Mouse (Mus musculus) olfactory bulb, adult 2 months (tissue): ENCODE measurements around the gene Vpreb1. TPM values are rescaled to one million over a fixed set of nuclear protein-coding genes. Genes with fewer than 3 reads are reported as not detected.

Experiments used
- H3K27ac ChIP-seq: fragments of 200-500 bp; 2 replicates; pipeline ENCODE4 v1.5.1; 2012; ENCODE audit warnings: low read depth, low read length; ENCODE audit not compliant: insufficient read depth
- H3K4me1 ChIP-seq: fragments of 200-500 bp; 2 replicates; pipeline ENCODE4 v1.6.1; 2012; ENCODE audit warnings: low read length; ENCODE audit not compliant: control insufficient read depth, insufficient read depth
- H3K4me3 ChIP-seq: fragments of 200-500 bp; 2 replicates; pipeline ENCODE4 v1.5.1; 2012; ENCODE audit warnings: mild to moderate bottlenecking, low read depth, low read length, moderate library complexity; ENCODE audit not compliant: insufficient read depth
- CTCF ChIP-seq: fragments of 200-500 bp; IDR thresholded peaks from 2 replicates; pipeline ENCODE4 v1.5.1; 2012; ENCODE audit warnings: low read depth, mild to moderate bottlenecking, low read length, moderate library complexity; ENCODE audit not compliant: insufficient read depth
- POLR2A ChIP-seq: fragments of 200-500 bp; IDR thresholded peaks from 2 replicates; pipeline ENCODE4 v1.6.1; 2012; ENCODE audit warnings: mild to moderate bottlenecking, low read depth, low read length, moderate library complexity; ENCODE audit not compliant: insufficient read depth
- WGBS: fragments of 180-500 bp; shearing (Covaris S2); methylation state at CpG from one replicate; pipeline ENCODE4 v1.1.7; 2018; 5-methylcytosine and 5-hydroxymethylcytosine counted together
- polyA plus RNA-seq: library from polyadenylated mRNA; stranded (reverse); fragments of >200 nt; gene quantifications from 2 replicates; pipeline ENCODE4 v1.2.4, GENCODE M21; 2012; ENCODE audit warnings: low replicate concordance; ENCODE audit not compliant: missing spikeins, insufficient read depth, insufficient read length

The Vpreb1 gene
- polyA plus RNA-seq, 1 experiment, result not detected

DNA sequence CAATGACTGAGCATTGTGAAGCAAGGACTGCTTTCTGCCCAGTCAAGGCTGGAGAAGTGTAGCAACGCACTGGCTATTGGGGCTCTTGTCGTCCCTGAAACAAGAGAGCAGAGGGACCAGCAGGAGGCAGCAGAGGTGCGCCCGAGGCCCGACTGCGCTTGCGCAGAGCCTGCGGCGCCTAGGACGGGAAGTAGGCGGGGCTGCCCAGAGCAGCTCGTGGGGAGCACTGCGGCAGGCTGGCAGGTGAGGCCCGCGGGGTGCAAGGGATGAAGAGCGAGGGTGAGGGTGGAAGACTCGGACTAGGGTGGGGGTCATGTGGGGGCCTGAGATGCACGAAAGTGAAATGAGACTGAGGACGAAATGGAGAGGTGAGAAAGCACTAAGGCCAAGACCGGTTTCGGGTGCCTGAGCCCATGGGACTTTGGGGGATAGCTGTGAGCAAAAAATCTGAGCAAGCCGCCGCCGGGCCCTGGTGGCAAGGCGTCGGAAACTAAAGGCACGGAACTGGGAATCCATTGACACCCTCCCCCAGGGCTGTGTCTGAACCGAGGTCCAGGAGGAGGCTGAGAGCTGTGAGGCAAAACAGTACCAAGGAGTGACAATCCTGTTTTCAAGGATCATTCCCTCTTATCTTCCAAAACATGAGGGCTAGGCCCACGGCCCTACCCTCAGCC lies 25.9 kb upstream of the Vpreb1 start, which contains the start of gene Ppm1f:
TSS of gene Ppm1f (plus strand) at position 88 of the 674 bp plus-strand sequence.
- TF ChIP-seq POLR2A (peak; percentile 65; the same call in 1 of the 2 replicates), CTCF (peak; percentile 85)

DNA sequence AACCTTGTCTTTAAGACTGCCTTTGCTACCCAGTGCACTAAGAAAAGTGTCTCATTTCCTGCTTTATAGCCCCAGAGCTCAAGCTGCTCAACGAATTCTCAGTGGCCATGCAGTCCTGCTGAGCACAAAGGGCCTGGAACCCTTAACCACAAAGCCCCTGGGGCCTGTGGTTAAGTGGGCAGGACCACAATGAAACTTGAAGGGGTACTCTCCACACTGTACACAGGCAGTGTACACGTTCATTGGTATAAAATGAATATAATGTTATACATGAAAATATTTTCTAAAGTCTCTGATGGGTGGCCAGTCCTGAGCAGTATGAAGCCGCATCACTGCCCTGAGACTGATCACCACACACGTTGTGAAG lies 25.4 kb upstream of the Vpreb1 start:
- TF ChIP-seq POLR2A (no peak), CTCF (no peak)
- no peak overlapping the region for H3K27ac ChIP-seq
- peaks cover 10% of the 10 kb centered on the region; the same call in 1 of the 2 replicates for H3K4me1 ChIP-seq
- 17% methylated on average over 4 of the region's 4 CpGs for WGBS
- no peak overlapping the region for H3K4me3 ChIP-seq

More for the DNA sequence above, 25.9 kb upstream of the Vpreb1 start, which contains the start of gene Ppm1f:
- Histone ChIP-seq H3K27ac (peak within 1 kb of the TSS; percentile 17), H3K4me3 (peak within 1 kb of the TSS; percentile 68), H3K4me1 (peaks cover 10% of the 10 kb centered on the region; the same call in 1 of the 2 replicates)
- WGBS, result under 1% methylated on average over 29 of the region's 29 CpGs

DNA sequence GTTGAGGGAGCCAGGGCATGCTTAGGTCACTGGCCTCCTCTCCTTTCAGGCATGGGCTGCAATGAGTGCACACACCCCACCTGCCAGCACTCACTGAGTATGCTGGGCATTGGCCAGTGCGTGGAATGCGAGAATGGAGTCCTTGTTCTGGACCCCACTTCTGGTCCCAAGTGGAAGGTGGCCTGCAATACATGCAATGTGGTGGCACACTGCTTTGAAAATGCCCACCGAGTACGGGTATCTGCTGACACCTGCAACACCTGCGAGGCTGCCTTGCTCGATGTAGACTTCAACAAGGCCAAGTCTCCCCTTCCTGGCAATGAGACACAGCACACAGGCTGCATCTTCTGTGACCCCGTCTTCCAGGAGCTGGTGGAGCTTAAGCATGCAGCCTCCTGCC lies 21.7 kb upstream of the Vpreb1 start:
- Histone ChIP-seq H3K4me3 (no peak overlapping the region), H3K4me1 (peaks cover 2% of the 10 kb centered on the region; the same call in 1 of the 2 replicates), H3K27ac (no peak overlapping the region)
- TF ChIP-seq POLR2A (no peak), CTCF (no peak)
- 90% methylated on average over 7 of the region's 7 CpGs for WGBS

GRCm38 (mm10) chr16:16888341-16888740 lies 17.7 kb upstream of the Vpreb1 start:
- Histone ChIP-seq H3K4me3 (no peak overlapping the region), H3K27ac (no peak overlapping the region), H3K4me1 (no peaks in the 10 kb centered on the region)
- TF ChIP-seq POLR2A (no peak), CTCF (no peak)
- WGBS, result 97% methylated on average over 1 of the region's 1 CpGs

DNA sequence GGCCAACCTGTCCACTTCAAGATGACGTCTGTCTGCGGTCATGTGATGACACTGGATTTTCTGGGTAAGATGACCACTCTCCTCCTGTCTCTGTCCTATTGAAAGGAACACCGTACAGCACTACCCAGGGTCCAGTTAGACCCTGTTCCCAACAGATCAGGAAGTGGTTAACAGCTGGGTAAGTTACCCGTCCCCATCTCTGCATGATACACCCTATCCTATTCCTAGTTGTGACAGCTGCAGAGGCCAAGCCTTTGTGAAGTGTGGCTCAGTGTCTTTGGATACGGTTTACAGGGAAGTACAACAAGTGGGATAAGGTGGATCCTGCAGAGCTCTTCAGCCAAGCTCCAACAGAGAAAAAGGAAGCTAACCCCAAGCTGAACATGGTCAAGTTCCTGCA lies 8.4 kb upstream of the Vpreb1 start:
- 94% methylated on average over 5 of the region's 5 CpGs for WGBS
- Histone ChIP-seq H3K4me1 (no peaks in the 10 kb centered on the region), H3K4me3 (no peak overlapping the region), H3K27ac (no peak overlapping the region)
- TF ChIP-seq POLR2A (no peak), CTCF (no peak)

DNA sequence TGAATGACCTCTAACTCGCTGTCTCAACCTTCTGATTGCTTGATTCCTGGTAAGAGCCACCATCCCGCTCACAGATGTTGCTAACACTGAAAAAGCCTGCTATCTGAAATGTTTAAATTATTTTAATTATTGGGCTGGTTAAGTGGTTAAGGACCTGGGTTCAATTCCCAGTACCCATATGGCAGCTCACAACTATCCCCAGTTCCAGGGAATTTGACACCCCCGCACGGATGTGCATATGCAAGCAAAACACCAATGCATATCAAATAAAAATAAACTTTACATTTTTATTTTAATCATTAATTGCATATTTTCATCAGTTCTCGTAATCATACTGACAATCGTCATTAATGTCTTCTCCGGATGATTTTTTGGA lies 414 bp downstream of the Vpreb1 start:
- Histone ChIP-seq H3K4me1 (no peaks in the 10 kb centered on the region), H3K4me3 (peak overlapping the region; percentile 88; the same call in 1 of the 2 replicates), H3K27ac (no peak overlapping the region)
- WGBS, result 33% methylated on average over 7 of the region's 7 CpGs
- TF ChIP-seq POLR2A (no peak), CTCF (no peak)

GRCm38 (mm10) chr16:16865696-16866561 lies 4.7 kb downstream of the Vpreb1 start:
- WGBS, result 49% methylated on average over 5 of the region's 5 CpGs
- no peak for TF ChIP-seq CTCF
- no peak for TF ChIP-seq POLR2A
- H3K27ac ChIP-seq, result no peak overlapping the region
- H3K4me1 ChIP-seq, result no peaks in the 10 kb centered on the region
- H3K4me3 ChIP-seq, result no peak overlapping the region

GRCm38 (mm10) chr16:16865217-16865616 lies 5.4 kb downstream of the Vpreb1 start:
- H3K27ac ChIP-seq, result no peak overlapping the region
- H3K4me3 ChIP-seq, result no peak overlapping the region
- no peaks in the 10 kb centered on the region for H3K4me1 ChIP-seq
- no peak for TF ChIP-seq POLR2A

- Histone ChIP-seq H3K27ac (no peak within 1 kb of the TSS), H3K4me1 (no peaks in the 10 kb centered on the region), H3K4me3 (no peak within 1 kb of the TSS)
- TF ChIP-seq CTCF, result no peak
- TF ChIP-seq POLR2A, result no peak
- WGBS, result 72% methylated on average over 2 of the region's 2 CpGs
Observed at GRCm38 (mm10) chr16:16863978-16864377, 6.7 kb downstream of the Vpreb1 start, which contains the start of gene Igll1. Igll1 (minus strand) TSS chr16:16863985.
